Mouse (Mus musculus) urinary bladder, postnatal 14 days (tissue): ENCODE measurements at regions not wholly inside any gene's neighbourhood (a gene's known extent, or its start where the extent isn't known, plus 50 kb on each side); places are given as distances from the start of the nearest gene placed in this dataset.
"Not testable (repeated sequence)": the region's sequence is repeated elsewhere in the genome, so short reads cannot be mapped to it uniquely, and the experiment has no call there.

Experiments used
- DNase-seq: peaks from one replicate; pipeline ENCODE4 v3.0.0; 2021; ENCODE audit warnings: low spot score

- DNase-seq: no peak
Measured at GRCm38 (mm10) chr14:15872013-15872412, 377.1 kb upstream of the Ngly1 start.

DNA sequence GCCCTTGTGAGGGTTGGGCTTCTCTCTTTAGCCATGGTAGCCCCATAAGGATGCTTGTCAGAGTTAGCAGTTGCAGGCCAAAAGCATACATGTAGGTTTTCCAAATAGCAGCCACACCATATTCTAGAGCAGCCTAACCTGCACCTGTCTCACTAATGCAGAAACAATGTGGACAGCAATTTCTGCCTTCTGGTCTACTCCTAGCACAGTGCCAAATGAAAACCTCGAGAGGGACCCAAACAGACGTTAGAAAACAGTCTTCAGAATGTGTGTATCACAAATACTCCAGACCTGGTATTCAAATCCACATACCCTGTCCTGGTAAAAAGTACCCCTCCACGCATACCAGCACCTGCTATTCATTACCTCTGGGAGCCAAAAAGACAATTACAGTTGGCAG is 368.9 kb upstream of the Ngly1 start:
- DNase-seq: no peak

- peak; percentile 25 for DNase-seq
Measured at GRCm38 (mm10) chr14:15881284-15881683, 367.8 kb upstream of the Ngly1 start.

- DNase-seq: no peak
Measured at GRCm38 (mm10) chr14:15884641-15885340, 364.3 kb upstream of the Ngly1 start.

- no peak for DNase-seq
Measured at GRCm38 (mm10) chr14:15897098-15897497, 352.0 kb upstream of the Ngly1 start.

DNA sequence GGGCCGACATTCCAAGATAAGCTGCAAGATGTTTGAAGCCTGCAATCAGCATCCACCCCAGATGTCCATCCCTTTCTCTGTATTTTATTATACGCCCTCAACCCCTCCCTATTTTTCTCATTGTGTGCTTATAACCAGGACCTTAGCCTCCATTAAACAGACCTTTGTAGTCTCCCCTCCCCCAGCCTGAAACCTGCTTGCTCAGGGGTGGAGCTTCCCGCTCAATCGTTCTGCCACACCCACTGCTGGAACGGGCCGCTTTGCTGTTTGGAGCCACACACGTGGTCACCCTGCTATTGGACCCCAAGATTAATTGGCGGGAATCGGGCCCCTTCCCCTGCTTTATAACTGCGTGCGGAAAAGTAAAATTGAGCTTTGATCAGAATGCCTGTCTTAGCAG is 342.7 kb upstream of the Ngly1 start:
- DNase-seq: not testable (repeated sequence)

DNA sequence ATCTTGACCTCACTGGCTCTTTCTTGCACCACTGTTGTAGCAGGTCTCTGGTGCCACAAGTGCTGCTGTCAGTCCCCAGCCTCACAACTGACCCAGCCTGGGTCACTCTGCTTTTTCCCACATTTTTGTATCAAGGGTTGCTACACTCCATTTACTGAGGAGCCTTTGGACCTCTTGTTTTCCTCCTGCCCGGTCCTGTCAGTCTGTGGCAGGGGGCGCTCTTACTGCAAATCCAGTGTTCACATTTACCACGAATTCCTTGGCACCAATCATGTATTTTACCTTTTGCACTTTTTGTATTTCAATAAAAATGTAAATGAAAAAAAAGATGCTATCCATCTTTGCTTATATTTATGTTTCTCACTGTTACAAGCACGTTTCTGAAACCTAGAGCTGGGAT is 335.9 kb upstream of the Ngly1 start:
- DNase-seq: not testable (repeated sequence)

DNA sequence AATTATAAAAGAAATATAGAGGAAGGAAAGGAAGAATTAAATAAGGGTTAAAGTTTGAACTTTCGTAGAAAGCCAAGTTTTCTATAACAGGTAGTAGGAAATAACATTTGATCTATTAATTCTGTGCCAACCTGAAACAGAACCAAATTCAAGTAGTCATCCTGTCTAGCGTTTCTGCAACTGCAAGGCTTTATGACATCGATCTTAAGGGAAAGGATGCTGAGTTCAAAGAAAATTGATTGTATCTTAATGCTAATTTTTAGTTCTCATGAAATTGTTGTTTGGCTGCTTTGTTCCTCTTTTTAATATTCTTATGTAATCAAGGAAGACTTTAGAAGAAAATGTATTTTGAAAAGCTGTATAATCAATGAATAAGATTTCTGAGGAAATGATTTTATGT is 334.9 kb upstream of the Ngly1 start:
- no peak for DNase-seq

GRCm38 (mm10) chr14:15924676-15925075 is 324.4 kb upstream of the Ngly1 start:
- DNase-seq: not testable (repeated sequence)

- DNase-seq: no peak
Measured at GRCm38 (mm10) chr14:15934729-15935128, 314.4 kb upstream of the Ngly1 start.

- no peak for DNase-seq
Measured at GRCm38 (mm10) chr14:15970321-15970720, 278.8 kb upstream of the Ngly1 start.

DNA sequence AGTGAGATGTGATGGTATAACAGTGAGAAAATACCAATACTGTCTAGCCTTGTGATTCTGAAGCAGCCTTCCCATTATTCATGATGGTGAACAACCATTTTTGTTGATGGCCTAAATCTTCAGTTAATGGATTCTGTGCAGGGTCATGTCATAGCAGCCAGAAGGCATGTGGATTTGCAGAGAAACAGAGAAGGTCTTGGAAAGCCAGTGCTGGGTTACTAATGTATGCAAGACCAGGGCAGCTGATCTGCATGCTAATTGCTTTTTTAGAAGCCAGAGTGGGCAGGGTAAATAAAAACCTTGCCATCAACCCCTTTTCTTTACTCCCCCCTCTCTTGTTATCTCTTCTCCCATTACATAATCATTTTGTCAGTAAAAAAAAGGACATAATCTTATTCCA is 278.3 kb upstream of the Ngly1 start:
- DNase-seq: no peak

GRCm38 (mm10) chr14:15971306-15971705 is 277.8 kb upstream of the Ngly1 start:
- DNase-seq: no peak

DNA sequence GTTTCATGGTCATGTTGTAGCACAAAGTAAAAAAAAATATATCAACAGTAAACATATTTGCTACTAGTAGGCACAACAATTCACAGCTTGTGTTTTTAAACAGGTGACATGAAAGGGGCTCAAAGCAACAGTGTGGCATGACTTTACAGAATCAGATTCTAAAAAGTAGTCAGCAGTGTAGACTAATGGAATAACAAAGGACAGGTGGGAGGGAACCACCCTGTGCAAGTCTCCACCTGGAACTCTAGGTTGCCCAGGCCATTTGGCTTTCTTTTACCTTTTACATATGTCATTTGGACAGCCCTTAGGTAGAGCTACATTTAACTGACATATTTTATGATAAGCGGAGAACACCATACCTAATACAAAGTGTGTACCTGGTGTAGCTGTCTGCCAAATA is 271.7 kb upstream of the Ngly1 start:
- DNase-seq: no peak

GRCm38 (mm10) chr14:15978329-15978728 is 270.8 kb upstream of the Ngly1 start:
- no peak for DNase-seq

GRCm38 (mm10) chr14:16005409-16005808 is 243.7 kb upstream of the Ngly1 start:
- no peak for DNase-seq

GRCm38 (mm10) chr14:16006968-16007367 is 242.1 kb upstream of the Ngly1 start:
- no peak for DNase-seq

DNA sequence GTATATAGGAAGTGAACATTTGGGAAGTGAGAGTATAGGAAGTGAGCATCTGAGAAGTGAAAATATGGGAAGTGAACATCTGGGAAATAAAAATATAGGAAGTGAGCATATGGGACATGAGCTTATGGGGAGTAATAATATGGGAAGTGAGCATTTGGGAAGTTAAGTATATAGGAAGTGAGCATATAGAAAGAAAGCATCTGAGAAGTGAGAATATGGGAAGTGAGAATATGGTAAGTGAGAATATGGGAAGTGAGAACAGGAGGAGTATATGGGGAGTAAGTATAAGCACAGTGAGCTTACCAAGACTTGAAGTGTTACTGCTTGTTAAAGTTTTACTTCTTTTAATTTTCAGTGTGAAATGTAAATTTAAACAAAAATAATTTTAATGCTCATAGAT is 239.3 kb upstream of the Ngly1 start:
- DNase-seq: no peak

- no peak for DNase-seq
Measured at GRCm38 (mm10) chr14:16023853-16024252, 225.2 kb upstream of the Ngly1 start.

DNA sequence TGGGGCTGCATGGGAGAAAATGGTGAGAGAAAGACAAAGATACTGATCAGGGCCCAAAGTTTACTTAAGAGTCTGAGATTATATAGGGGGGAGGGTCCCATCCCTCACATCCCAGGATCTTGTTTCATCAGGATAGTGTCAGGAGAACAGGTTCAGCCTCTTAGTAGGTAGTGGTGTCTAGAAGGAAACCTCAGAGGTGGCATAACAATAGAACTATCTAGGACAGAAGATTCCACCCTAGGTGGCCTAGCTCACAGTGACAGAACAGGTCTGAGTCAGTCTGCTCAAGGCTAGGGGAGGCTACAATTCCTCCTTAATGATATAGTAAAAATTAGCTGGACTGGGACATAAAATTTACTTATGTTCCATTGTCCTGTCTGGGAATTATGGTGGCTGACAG is 211.3 kb upstream of the Ngly1 start:
- DNase-seq: no peak

DNA sequence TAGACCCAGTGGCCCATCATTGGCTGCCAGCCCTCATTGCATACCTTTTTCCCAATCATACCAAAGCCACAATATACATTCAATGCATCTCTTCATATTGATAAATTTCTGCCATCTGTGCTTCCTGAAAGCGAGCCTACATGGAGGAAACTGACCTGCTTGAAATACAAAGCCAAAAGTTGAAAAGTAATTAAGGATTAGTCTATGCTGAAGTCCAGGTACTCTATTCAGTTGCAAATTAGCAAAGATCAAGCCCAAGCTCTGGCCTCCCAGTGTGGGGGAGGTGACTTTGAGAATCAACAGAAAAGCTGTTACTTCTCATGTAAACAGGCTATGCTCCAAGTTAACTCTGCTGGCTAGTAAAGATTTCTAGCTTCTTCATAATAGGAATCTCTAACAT is 210.7 kb upstream of the Ngly1 start:
- DNase-seq: no peak

GRCm38 (mm10) chr14:16044466-16044865 is 204.6 kb upstream of the Ngly1 start:
- no peak for DNase-seq

- not testable (repeated sequence) for DNase-seq
Measured at GRCm38 (mm10) chr14:16072534-16072933, 176.5 kb upstream of the Ngly1 start.

DNA sequence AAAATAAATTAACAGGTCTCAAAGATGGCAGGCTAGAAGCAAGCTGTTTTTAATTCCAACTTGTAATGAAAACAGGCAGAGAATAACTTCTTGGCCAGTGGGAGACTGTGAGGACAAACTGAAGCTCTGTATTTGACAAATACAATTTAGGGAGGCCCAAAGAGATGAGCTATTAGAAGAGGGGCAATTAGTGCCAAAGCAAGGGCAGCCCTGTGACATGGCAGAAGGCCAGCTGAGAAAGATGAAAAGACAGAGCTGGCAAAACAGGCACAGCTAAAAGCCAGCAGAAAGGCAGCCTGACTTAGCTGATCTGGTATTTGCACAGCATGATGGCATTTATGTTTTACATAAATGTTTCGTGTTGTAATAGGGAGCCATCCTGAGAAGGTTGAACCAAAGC is 175.0 kb upstream of the Ngly1 start:
- no peak for DNase-seq
